Mouse (Mus musculus) neural tube, embryonic 15.5 days (tissue): Measurements from ENCODE around the gene Gm13178. TPM values are rescaled to one million over a fixed set of nuclear protein-coding genes. Genes with fewer than 3 reads are reported as not detected.

Experiments used
- ATAC-seq: fragments of 200-750 bp; cut with Nextera tagmentation; 2 replicates; pipeline ENCODE4 v1.8.0; 2017; ENCODE audit warnings: mild to moderate bottlenecking, moderate TSS enrichment, moderate library complexity; ENCODE audit not compliant: low FRiP score
- H3K27ac ChIP-seq: fragments of 300-500 bp; sonication (generic); replicated peaks from 2 replicates; pipeline ENCODE4 v1.5.1; 2015; ENCODE audit warnings: mild to moderate bottlenecking, inconsistent platforms
- H3K27me3 ChIP-seq: fragments of 300-500 bp; sonication (generic); replicated peaks from 2 replicates; pipeline ENCODE4 v1.6.1; 2015; ENCODE audit warnings: inconsistent platforms
- H3K36me3 ChIP-seq: fragments of 300-500 bp; sonication (generic); 2 replicates; pipeline ENCODE4 v1.6.1; 2015; ENCODE audit warnings: inconsistent platforms
- H3K4me1 ChIP-seq: fragments of 300-500 bp; sonication (generic); 2 replicates; pipeline ENCODE4 v1.6.1; 2015; ENCODE audit warnings: inconsistent platforms
- H3K4me2 ChIP-seq: fragments of 300-500 bp; sonication (generic); 2 replicates; pipeline ENCODE4 v1.6.1; 2015; ENCODE audit warnings: inconsistent platforms, mild to moderate bottlenecking, moderate library complexity
- H3K4me3 ChIP-seq: fragments of 300-500 bp; sonication (generic); replicated peaks from 2 replicates; pipeline ENCODE4 v1.5.1; 2015; ENCODE audit warnings: mild to moderate bottlenecking, inconsistent platforms
- H3K9ac ChIP-seq: fragments of 300-500 bp; sonication (generic); replicated peaks from 2 replicates; pipeline ENCODE4 v1.6.1; 2015; ENCODE audit warnings: mild to moderate bottlenecking, inconsistent platforms
- H3K9me3 ChIP-seq: fragments of 300-500 bp; sonication (generic); replicated peaks from 2 replicates; pipeline ENCODE4 v1.6.1; 2016; ENCODE audit warnings: inconsistent platforms
- WGBS: fragments of 180-500 bp; shearing (Covaris S2); methylation state at CpG from one replicate; pipeline ENCODE4 v1.1.7; 2015; ENCODE audit warnings: mixed read lengths; 5-methylcytosine and 5-hydroxymethylcytosine counted together
- polyA plus RNA-seq: library from polyadenylated mRNA; unstranded; fragments of >200 nt; fragmentation: Nextera tagmentation; extraction: Ambion mirVana; gene quantifications from 2 replicates; pipeline ENCODE4 v1.2.1, GENCODE M21; 2015

The Gm13178 gene
- not detected in 2 replicates for polyA plus RNA-seq

DNA sequence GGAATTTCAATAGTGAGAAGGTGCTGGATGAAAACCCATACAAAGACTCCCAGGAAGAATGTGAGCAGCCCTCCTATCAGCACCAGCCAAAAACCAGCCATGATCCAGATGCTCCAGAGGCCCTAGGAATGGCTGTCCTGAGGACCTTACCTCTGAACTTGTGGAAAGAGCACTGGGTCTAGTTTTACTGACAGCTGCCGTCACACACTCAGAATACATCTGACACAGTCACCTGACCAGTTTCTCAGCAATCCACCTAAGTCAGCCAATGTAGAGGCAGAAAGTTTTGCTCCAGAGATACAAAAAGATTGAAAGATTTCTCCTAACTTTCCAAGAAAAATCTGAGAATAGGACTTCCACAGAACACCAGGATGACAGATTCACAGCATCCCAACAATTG lies at the start of gene Gm13178:
Gm13178 (minus strand) TSS at position 101 of the 400 bp plus-strand sequence.
- H3K9me3 ChIP-seq: no peaks in the 10 kb centered on the region
- no peak for ATAC-seq
- WGBS: 92% methylated on average over 1 of the region's 1 CpGs
- no peak within 1 kb of the TSS for H3K9ac ChIP-seq
- no peak within 1 kb of the TSS for H3K4me3 ChIP-seq
- H3K27ac ChIP-seq: no peak within 1 kb of the TSS
- H3K4me1 ChIP-seq: no peaks in the 10 kb centered on the region
- H3K4me2 ChIP-seq: no peak within 1 kb of the TSS
- no peaks in the 10 kb centered on the region for H3K36me3 ChIP-seq
- no peaks in the 10 kb centered on the region for H3K27me3 ChIP-seq

GRCm38 (mm10) chr4:144765722-144766121 lies 44.5 kb upstream of the Gm13178 start:
- no peak overlapping the region for H3K9ac ChIP-seq
- no peak overlapping the region for H3K4me2 ChIP-seq
- no peaks in the 10 kb centered on the region for H3K9me3 ChIP-seq
- no peak overlapping the region for H3K4me3 ChIP-seq
- no peaks in the 10 kb centered on the region for H3K4me1 ChIP-seq
- peak; percentile 69; the same call in 1 of the 2 replicates for ATAC-seq
- WGBS: 35% methylated on average over 2 of the region's 2 CpGs
- H3K27ac ChIP-seq: no peak overlapping the region
- no peaks in the 10 kb centered on the region for H3K36me3 ChIP-seq
- no peaks in the 10 kb centered on the region for H3K27me3 ChIP-seq

- H3K4me1 ChIP-seq: 0 out of 2 replicates have a peak, but pooled peaks cover 2% of the 10 kb centered on the region
- H3K9me3 ChIP-seq: no peaks in the 10 kb centered on the region
- H3K36me3 ChIP-seq: no peaks in the 10 kb centered on the region
- H3K4me3 ChIP-seq: no peak overlapping the region
- H3K4me2 ChIP-seq: no peak overlapping the region
- no peaks in the 10 kb centered on the region for H3K27me3 ChIP-seq
- WGBS: 10% methylated on average over 1 of the region's 1 CpGs
- no peak overlapping the region for H3K27ac ChIP-seq
- no peak overlapping the region for H3K9ac ChIP-seq
- ATAC-seq: no peak
Measured at GRCm38 (mm10) chr4:144749139-144749538, 27.9 kb upstream of the Gm13178 start.

- 89% methylated on average over 1 of the region's 1 CpGs for WGBS
- Histone ChIP-seq H3K4me3 (no peak overlapping the region), H3K36me3 (no peaks in the 10 kb centered on the region), H3K27ac (no peak overlapping the region), H3K4me2 (no peak overlapping the region), H3K4me1 (no peaks in the 10 kb centered on the region), H3K9ac (no peak overlapping the region), H3K27me3 (no peaks in the 10 kb centered on the region), H3K9me3 (no peaks in the 10 kb centered on the region)
- no peak for ATAC-seq
Measured at GRCm38 (mm10) chr4:144719691-144720090, 1.5 kb downstream of the Gm13178 start.

GRCm38 (mm10) chr4:144718288-144718687 lies 2.9 kb downstream of the Gm13178 start:
- H3K4me3 ChIP-seq: no peak overlapping the region
- 100% methylated on average over 1 of the region's 1 CpGs for WGBS
- no peak for ATAC-seq

GRCm38 (mm10) chr4:144686268-144686667 lies 34.9 kb downstream of the Gm13178 start, which contains the start of gene Gm436:
Gene Gm436 (minus strand): TSS chr4:144686368.
- H3K27me3 ChIP-seq: no peaks in the 10 kb centered on the region
- H3K27ac ChIP-seq: no peak within 1 kb of the TSS
- no peak within 1 kb of the TSS for H3K4me3 ChIP-seq
- 56% methylated on average over 2 of the region's 2 CpGs for WGBS
- no peaks in the 10 kb centered on the region for H3K4me1 ChIP-seq
- ATAC-seq: no peak
- no peaks in the 10 kb centered on the region for H3K9me3 ChIP-seq
- H3K9ac ChIP-seq: no peak within 1 kb of the TSS
- no peak within 1 kb of the TSS for H3K4me2 ChIP-seq
- H3K36me3 ChIP-seq: no peaks in the 10 kb centered on the region

More at GRCm38 (mm10) chr4:144718288-144718687, 2.9 kb downstream of the Gm13178 start:
- no peaks in the 10 kb centered on the region for H3K27me3 ChIP-seq
- no peaks in the 10 kb centered on the region for H3K36me3 ChIP-seq
- H3K9me3 ChIP-seq: no peaks in the 10 kb centered on the region
- no peak overlapping the region for H3K27ac ChIP-seq
- no peak overlapping the region for H3K9ac ChIP-seq
- H3K4me2 ChIP-seq: no peak overlapping the region
- H3K4me1 ChIP-seq: no peaks in the 10 kb centered on the region

Other genes starting within 250 kb of the Gm13178 start
- gene 9430007A20Rik, start 201.6 kb downstream of the Gm13178 start, polyA plus RNA-seq: not detected in 2 replicates
- not detected in 2 replicates for gene Gm13124, start 156.3 kb downstream of the Gm13178 start, polyA plus RNA-seq
- not detected in 2 replicates for gene Aadacl4, start 107.7 kb downstream of the Gm13178 start, polyA plus RNA-seq
- gene Gm436, start 35.0 kb downstream of the Gm13178 start, polyA plus RNA-seq: not detected in 2 replicates
- gene Gm438, start 65.2 kb upstream of the Gm13178 start, polyA plus RNA-seq: not detected in 2 replicates
- gene Dhrs3, start 171.4 kb upstream of the Gm13178 start, polyA plus RNA-seq: 31.0 and 41.3 TPM in 2 replicates